Mouse (Mus musculus): ENCODE results near the gene Chpf. TPM values are rescaled to one million over a fixed set of nuclear protein-coding genes. Genes with fewer than 3 reads are reported as not detected.
A peak's percentile ranks its signal among the peaks of the same experiment; 100 is the strongest.

Chpf gene
- total and polyA plus RNA-seq, 2 experiments from 2014 or later: 19.3 to 47.7 TPM

DNA sequence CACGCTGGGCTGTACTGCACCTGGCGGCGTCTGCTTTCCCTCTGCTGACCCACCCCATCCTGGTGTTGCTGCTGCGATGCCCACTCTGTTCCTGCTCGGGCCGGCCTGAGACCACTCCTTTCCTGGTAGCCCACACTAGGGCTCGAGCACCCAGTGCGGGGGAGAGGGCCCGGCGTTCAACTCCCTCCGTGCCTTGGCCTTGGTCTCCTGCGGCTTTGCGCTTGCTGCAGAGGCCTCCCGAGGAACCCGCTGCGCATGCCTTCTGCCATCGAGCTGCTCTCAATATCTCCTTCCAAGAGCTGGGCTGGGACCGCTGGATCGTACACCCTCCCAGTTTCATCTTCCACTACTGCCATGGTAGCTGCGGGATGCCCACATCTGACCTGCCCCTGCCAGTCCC, 30.5 kb upstream of the Chpf start:
- Histone ChIP-seq H3K4me1 (ENCODE audit: control insufficient read depth, insufficient read depth) (peaks cover 53% of the 10 kb centered on the region), H3K4me2 (ENCODE audit: low read depth, low read length) (no peak overlapping the region), H3K27ac (ENCODE audit: low read depth) (peak overlapping the region; percentile 87), H3K36me3 (replicated peaks; ENCODE audit: control insufficient read depth, insufficient read depth, low read length) (no peaks in the 10 kb centered on the region), H3K27me3 (ENCODE audit: control insufficient read depth, insufficient read depth, low read length) (no peaks in the 10 kb centered on the region), H3K4me3 (ENCODE audit: low read depth, low read length) (no peak overlapping the region), H3K9me3 (replicated peaks; ENCODE audit: control insufficient read depth, low read length) (no peaks in the 10 kb centered on the region), H3K9ac (replicated peaks; ENCODE audit: low read depth, low read length) (no peak overlapping the region)
- no peak for ATAC-seq (ENCODE audit: insufficient read depth, low read depth)
- no peak for TF ChIP-seq EP300 (IDR thresholded peaks at IDR 0.05; ENCODE audit: low read depth)
- no peak for TF ChIP-seq CTCF (IDR thresholded peaks at IDR 0.05; ENCODE audit: low read depth)
- WGBS: 57% methylated on average over 20 of the region's 20 CpGs
- no peak for DNase-seq (ENCODE audit: low spot score)

DNA sequence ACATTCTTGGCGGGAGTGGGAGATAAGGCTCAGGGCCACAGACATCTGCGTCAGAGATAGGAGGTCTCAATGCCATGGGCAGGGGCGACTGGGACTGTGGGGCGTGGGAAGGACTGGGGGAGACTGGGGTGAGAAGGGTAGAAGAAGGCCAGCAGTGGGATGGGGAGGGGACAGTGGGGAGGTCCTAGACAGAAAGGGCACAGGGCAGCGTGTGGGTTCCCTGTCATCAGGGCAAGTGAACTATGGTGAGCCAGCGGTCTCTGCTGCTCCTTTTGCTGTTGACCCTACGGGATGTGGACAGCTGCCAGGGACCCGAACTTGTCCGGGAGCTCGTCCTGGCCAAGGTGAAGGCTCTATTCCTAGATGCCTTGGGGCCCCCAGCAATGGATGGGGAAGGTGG, 27.9 kb upstream of the Chpf start, which contains the start of gene Inha:
Inha (plus strand) TSS at position 72 of the 400 bp plus-strand sequence.
- Histone ChIP-seq H3K27me3 (ENCODE audit: control insufficient read depth, insufficient read depth, low read length) (no peaks in the 10 kb centered on the region), H3K9me3 (replicated peaks; ENCODE audit: control insufficient read depth, low read length) (no peaks in the 10 kb centered on the region), H3K4me1 (ENCODE audit: control insufficient read depth, insufficient read depth) (peaks cover 61% of the 10 kb centered on the region), H3K4me2 (ENCODE audit: low read depth, low read length) (peak within 1 kb of the TSS; percentile 90), H3K9ac (replicated peaks; ENCODE audit: low read depth, low read length) (peak within 1 kb of the TSS; percentile 97), H3K27ac (ENCODE audit: low read depth) (peak within 1 kb of the TSS; percentile 98), H3K4me3 (ENCODE audit: low read depth, low read length) (peak within 1 kb of the TSS; percentile 82), H3K36me3 (replicated peaks; ENCODE audit: control insufficient read depth, insufficient read depth, low read length) (peaks cover 13% of the 10 kb centered on the region)
- 17% methylated on average over 10 of the region's 10 CpGs for WGBS
- TF ChIP-seq EP300 (IDR thresholded peaks at IDR 0.05; ENCODE audit: low read depth) (no peak), CTCF (IDR thresholded peaks at IDR 0.05; ENCODE audit: low read depth) (no peak)
- DNase-seq (ENCODE audit: low spot score) (no peak), ATAC-seq (ENCODE audit: insufficient read depth, low read depth) (no peak)

DNA sequence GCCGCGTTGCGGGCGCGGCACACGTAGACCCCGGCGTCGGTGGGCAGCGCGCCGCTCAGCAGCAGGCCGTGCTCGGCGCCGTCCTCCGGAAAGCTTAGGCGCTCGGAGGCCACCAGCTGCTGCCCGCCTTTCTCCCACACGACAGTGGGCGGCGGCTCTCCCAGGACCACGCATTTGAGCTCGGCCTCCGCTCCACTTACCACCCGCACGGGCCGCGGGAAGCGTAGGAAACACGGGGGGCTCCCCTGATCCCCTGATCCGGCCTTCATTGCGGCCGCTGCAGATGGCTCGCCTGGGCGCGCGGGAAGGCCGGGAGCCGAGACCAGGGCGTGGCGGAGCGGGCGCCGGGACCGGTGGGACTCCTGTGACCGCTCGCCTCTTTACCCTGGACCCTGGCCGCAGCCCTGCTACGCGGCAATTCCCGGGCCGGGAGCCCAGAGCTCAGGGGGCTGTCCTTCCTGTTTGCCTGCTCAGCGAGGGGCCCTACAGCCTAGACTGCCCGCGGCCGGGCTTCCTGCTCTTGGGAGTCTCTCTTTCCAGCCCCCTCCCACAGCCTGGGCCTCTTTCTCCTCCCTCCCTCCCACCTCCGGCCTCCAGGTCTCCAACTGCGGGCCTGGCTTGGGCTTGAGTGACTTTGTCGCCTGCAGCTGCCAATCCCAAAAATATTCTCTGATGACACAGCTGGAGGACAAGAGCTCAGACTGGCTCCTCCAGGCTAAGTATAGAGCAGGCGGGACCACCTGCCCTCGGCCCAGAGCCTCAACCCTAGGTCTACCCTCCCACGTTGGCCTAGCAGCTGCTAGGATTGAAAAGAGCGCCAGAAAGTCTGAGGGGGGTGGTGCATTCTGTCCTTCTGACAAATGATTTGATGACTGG, 27.1 kb upstream of the Chpf start, which contains the start of gene Obsl1:
Obsl1 (minus strand) TSS at position 497 of the 876 bp plus-strand sequence.
- Histone ChIP-seq H3K4me1 (ENCODE audit: control insufficient read depth, insufficient read depth) (peaks cover 53% of the 10 kb centered on the region), H3K36me3 (replicated peaks; ENCODE audit: control insufficient read depth, insufficient read depth, low read length) (peaks cover 21% of the 10 kb centered on the region), H3K9me3 (replicated peaks; ENCODE audit: control insufficient read depth, low read length) (no peaks in the 10 kb centered on the region), H3K4me2 (ENCODE audit: low read depth, low read length) (peak within 1 kb of the TSS; percentile 90), H3K9ac (replicated peaks; ENCODE audit: low read depth, low read length) (peak within 1 kb of the TSS; percentile 97), H3K4me3 (ENCODE audit: low read depth, low read length) (peak within 1 kb of the TSS; percentile 82), H3K27me3 (ENCODE audit: control insufficient read depth, insufficient read depth, low read length) (no peaks in the 10 kb centered on the region), H3K27ac (ENCODE audit: low read depth) (peak within 1 kb of the TSS; percentile 98)
- under 1% methylated on average over 65 of the region's 65 CpGs for WGBS
- peak; percentile 93 for DNase-seq (ENCODE audit: low spot score)
- peak; percentile 79 for TF ChIP-seq EP300 (IDR thresholded peaks at IDR 0.05; ENCODE audit: low read depth)
- TF ChIP-seq CTCF (IDR thresholded peaks at IDR 0.05; ENCODE audit: low read depth): no peak
- peak; percentile 87 for ATAC-seq (ENCODE audit: insufficient read depth, low read depth)

DNA sequence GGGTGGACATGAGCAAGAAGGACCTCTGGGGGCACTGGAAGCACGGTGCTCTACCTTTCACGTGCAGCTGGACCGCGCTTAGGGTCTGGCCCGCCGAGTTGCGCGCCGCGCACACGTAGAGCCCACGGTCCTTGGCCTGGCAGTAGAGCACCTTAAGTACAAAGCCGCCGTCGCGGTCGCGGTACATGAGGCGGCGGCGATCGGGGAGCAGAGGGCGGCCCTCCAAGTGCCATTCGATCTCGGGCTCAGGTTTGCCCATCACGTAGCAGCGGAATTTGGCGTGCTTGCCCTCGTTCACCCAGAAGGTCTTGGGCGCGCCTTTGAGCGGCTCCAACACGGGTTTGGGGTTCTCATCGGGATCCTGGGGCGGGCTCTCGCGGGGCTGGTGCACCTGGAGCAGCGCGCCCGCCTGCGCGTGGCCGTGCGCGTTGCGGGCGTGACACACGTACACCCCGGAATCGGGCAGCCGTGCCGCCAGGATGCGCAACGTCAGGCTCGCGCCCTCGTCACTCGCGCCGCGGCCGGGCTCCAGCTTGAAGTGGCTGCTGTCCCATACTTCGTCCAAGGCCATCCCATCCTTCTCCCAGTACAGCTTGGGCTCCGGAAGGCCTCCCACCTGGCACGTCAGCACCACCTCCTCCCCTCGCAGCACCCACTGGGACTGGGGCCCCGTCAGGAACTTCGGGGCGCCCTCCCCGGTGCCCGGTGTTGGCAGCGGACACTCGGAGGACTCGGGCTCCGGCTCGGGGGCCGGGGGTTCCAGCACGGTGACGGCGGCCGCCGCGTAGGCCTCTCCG, 26.2 kb upstream of the Chpf start:
- WGBS: under 1% methylated on average over 81 of the region's 84 CpGs
- Histone ChIP-seq H3K36me3 (replicated peaks; ENCODE audit: control insufficient read depth, insufficient read depth, low read length) (peaks cover 29% of the 10 kb centered on the region), H3K27ac (ENCODE audit: low read depth) (peak overlapping the region; percentile 98), H3K4me3 (ENCODE audit: low read depth, low read length) (peak overlapping the region; percentile 82), H3K4me2 (ENCODE audit: low read depth, low read length) (peak overlapping the region; percentile 90), H3K9me3 (replicated peaks; ENCODE audit: control insufficient read depth, low read length) (no peaks in the 10 kb centered on the region), H3K4me1 (ENCODE audit: control insufficient read depth, insufficient read depth) (peaks cover 45% of the 10 kb centered on the region), H3K27me3 (ENCODE audit: control insufficient read depth, insufficient read depth, low read length) (no peaks in the 10 kb centered on the region), H3K9ac (replicated peaks; ENCODE audit: low read depth, low read length) (peak overlapping the region; percentile 97)
- TF ChIP-seq CTCF (IDR thresholded peaks at IDR 0.05; ENCODE audit: low read depth): no peak; the same call in 1 of the 2 replicates
- no peak for TF ChIP-seq EP300 (IDR thresholded peaks at IDR 0.05; ENCODE audit: low read depth)
- peak; percentile 49 for ATAC-seq (ENCODE audit: insufficient read depth, low read depth)
- peak; percentile 56 for DNase-seq (ENCODE audit: low spot score)

DNA sequence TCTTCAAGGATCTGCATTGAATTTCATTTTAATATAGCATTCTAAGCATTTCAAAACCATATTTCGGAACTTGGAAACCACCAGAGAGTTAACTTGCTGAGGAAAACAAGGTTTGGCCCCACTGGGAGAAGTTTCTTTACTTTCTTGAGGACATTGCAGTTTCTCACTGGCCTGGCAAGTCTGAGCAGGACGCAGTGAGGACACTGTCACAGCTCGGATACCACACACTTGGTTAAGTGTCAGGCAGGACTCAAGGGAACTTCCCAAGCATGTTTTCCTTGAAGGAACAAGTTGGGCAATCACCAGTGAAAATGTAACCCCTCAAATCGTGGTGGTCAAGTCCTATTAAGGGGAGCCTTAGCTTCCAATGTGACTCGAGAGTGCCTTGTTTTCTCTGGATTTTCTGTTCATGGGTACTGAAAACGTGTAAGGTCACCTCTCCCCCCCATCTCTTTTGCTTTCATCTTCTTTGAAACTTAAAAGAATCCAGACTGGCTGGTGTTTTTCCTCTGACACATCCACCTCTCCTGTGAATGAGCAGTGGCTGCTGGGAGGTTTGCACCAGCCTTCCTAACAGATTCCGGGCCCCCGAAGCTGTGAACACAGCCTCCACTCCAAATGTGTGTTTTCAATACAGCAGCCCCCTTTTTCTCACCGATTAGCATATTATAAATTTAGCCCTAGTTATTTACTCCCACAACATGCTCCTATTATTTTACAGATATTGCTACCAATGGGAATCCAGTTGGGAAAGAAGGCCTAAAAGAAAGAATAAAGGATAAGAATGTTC, 25.3 kb upstream of the Chpf start:
- DNase-seq (ENCODE audit: low spot score) (no peak), ATAC-seq (ENCODE audit: insufficient read depth, low read depth) (no peak)
- TF ChIP-seq EP300 (IDR thresholded peaks at IDR 0.05; ENCODE audit: low read depth): no peak
- no peak for TF ChIP-seq CTCF (IDR thresholded peaks at IDR 0.05; ENCODE audit: low read depth)
- H3K4me1 ChIP-seq (ENCODE audit: control insufficient read depth, insufficient read depth): peaks cover 36% of the 10 kb centered on the region
- H3K9me3 ChIP-seq (replicated peaks; ENCODE audit: control insufficient read depth, low read length): no peaks in the 10 kb centered on the region
- peak overlapping the region; percentile 97 for H3K9ac ChIP-seq (replicated peaks; ENCODE audit: low read depth, low read length)
- H3K27ac ChIP-seq (ENCODE audit: low read depth): peak overlapping the region; percentile 98
- H3K4me3 ChIP-seq (ENCODE audit: low read depth, low read length): peak overlapping the region; percentile 82
- H3K36me3 ChIP-seq (replicated peaks; ENCODE audit: control insufficient read depth, insufficient read depth, low read length): peaks cover 38% of the 10 kb centered on the region
- WGBS: 29% methylated on average over 9 of the region's 9 CpGs
- H3K4me2 ChIP-seq (ENCODE audit: low read depth, low read length): peak overlapping the region; percentile 90
- no peaks in the 10 kb centered on the region for H3K27me3 ChIP-seq (ENCODE audit: control insufficient read depth, insufficient read depth, low read length)
